Comparison of ENCODE assay signal across 9 mouse cellular contexts in the genomic region with DNA sequence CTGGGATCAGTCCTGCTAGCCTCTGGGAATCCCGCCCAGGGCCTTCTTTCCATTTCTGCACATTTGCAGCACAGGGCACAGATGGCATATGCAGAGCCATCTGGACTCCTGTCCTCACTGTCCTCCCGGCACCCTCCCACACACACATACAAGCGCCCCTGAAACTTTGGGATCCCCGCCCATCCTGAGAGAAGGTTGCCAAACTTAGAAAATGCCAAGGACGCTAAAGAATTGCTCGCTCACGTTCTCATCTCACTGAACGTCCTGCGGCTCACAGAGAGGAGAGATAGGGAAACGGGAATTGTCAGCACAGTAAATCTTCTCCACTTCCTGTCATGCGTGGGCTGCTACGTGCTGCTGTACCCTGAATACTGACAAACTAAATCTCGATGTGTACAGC. TPM values are rescaled to one million over a fixed set of nuclear protein-coding genes. Genes with fewer than 3 reads are reported as not detected.
DNase-seq lines count a peak whose midpoint lies in the region; ATAC-seq and TF ChIP-seq lines count a peak whose summit lies in the region.
"Had no signal": no experiment of that assay in that cellular context is flagged by ENCODE, and none has a peak within 500 bp of the region (broad histone marks: within the 10 kb centered on the region; RNA-seq: fewer than 3 reads in every experiment).

No protein-coding gene starts in this region.

- no peak overlapping the region for H3K4me2 ChIP-seq in lung, embryonic 14.5 days

- no peak for ATAC-seq in lung, embryonic 14.5 days (ENCODE audit: insufficient read depth)

- intact Hi-C loops in gastrocnemius, postnatal 36 days (cut with DNase I): no loop called here

- H3K4me3 ChIP-seq in lung, embryonic 14.5 days (ENCODE audit: low read depth, low read length): no peak overlapping the region
- H3K4me3 ChIP-seq: myocyte had no signal

- no peaks in the 10 kb centered on the region for H3K27me3 ChIP-seq in lung, embryonic 14.5 days (ENCODE audit: insufficient read depth, low read length)

- no peak overlapping the region for H3K27ac ChIP-seq in lung, embryonic 14.5 days (ENCODE audit: low read depth)

- 51% methylated on average over 13 of the region's 13 CpGs for WGBS in lung, embryonic 14.5 days

- H3K9me3 ChIP-seq in lung, embryonic 14.5 days (ENCODE audit: low read depth, low read length): no peaks in the 10 kb centered on the region

- TF ChIP-seq CTCF in lung, embryonic 14.5 days (IDR thresholded peaks at IDR 0.05; ENCODE audit: low read depth): no peak

- DNase-seq in lung, embryonic 14.5 days: peak; percentile 14
- no peak for DNase-seq in lung, postnatal 36 days
- peak; percentile 98 for DNase-seq in cerebellum, adult 11-12 months
- peak; percentile 52 to 55 for DNase-seq in frontal cortex, postnatal 25 days (ENCODE audit: low spot score in 2 of 2)
- DNase-seq in left cerebral cortex, adult 8-10 months (ENCODE audit: low spot score in 2 of 2): peak; percentile 57 to 86
- DNase-seq in gastrocnemius, postnatal 36 days: no peak
- DNase-seq in embryo, embryonic 11 days: no peak
- DNase-seq in yolk sac, embryonic 10.5 days (ENCODE audit: low spot score): no peak

- peak overlapping the region; percentile 13 for H3K9ac ChIP-seq in lung, embryonic 14.5 days

- no peaks in the 10 kb centered on the region for H3K36me3 ChIP-seq in lung, embryonic 14.5 days (ENCODE audit: insufficient read depth)

- H3K4me1 ChIP-seq in lung, embryonic 14.5 days (ENCODE audit: insufficient read depth): no peaks in the 10 kb centered on the region

RNA-seq across cellular contexts. Expression of a gene that starts 11.0 kb away (rescaled TPM):
- polyA plus RNA-seq in lung, embryonic 14.5 days (2014; fragmentation: Nextera tagmentation; extraction: Ambion mirVana): 37.6 and 42.6 TPM in 2 replicates
- total RNA-seq in left cerebral cortex, adult 8-10 months (2022): 1 to 10 TPM; 6.4 to 8.9 (median 8.6) TPM
- total RNA-seq in gastrocnemius, postnatal 36 days (2021): 1 to 10 TPM; 2.0 to 2.1 TPM
- polyA plus RNA-seq: myocyte had no signal

RNA-seq across cellular contexts. Expression of a gene that starts 25.2 kb away (rescaled TPM):
- polyA plus RNA-seq in lung, embryonic 14.5 days (2014; fragmentation: Nextera tagmentation; extraction: Ambion mirVana): not detected in 2 replicates
- not detected for total RNA-seq in left cerebral cortex, adult 8-10 months (2022)
- total RNA-seq in gastrocnemius, postnatal 36 days (2021): not detected
- polyA plus RNA-seq: myocyte had no signal

RNA-seq across cellular contexts. Expression of a gene that starts 54.8 kb away (rescaled TPM):
- polyA plus RNA-seq in lung, embryonic 14.5 days (2014; fragmentation: Nextera tagmentation; extraction: Ambion mirVana): 29.0 and 33.9 TPM in 2 replicates
- total RNA-seq in left cerebral cortex, adult 8-10 months (2022): 10 to 100 TPM; 59.5 to 66.8 (median 64.2) TPM
- 1 to 10 TPM; 7.8 to 9.4 TPM for total RNA-seq in gastrocnemius, postnatal 36 days (2021)

RNA-seq across cellular contexts. Expression of a gene that starts 54.9 kb away (rescaled TPM):
- 105 and 111 TPM in 2 replicates for polyA plus RNA-seq in lung, embryonic 14.5 days (2014; fragmentation: Nextera tagmentation; extraction: Ambion mirVana)
- total RNA-seq in left cerebral cortex, adult 8-10 months (2022): 10 to 100 TPM; 24.1 to 27.8 (median 24.8) TPM
- 10 to 100 TPM in 1 of 2 experiments, 1 to 10 TPM in 1; 8.8 to 11.6 TPM for total RNA-seq in gastrocnemius, postnatal 36 days (2021)

Comparison
In these comparisons a context has a peak if more than half of its experiments do, and no peak if none do; other contexts are left out.
1. DNase-seq: peak in lung, embryonic 14.5 days (single experiment), cerebellum, adult 11-12 months (single experiment), frontal cortex, postnatal 25 days (2 of 2) and left cerebral cortex, adult 8-10 months (2 of 2); none in lung, postnatal 36 days (single experiment), gastrocnemius, postnatal 36 days (0 of 2), embryo, embryonic 11 days (single experiment) and yolk sac, embryonic 10.5 days (single experiment).
2. RNA of a gene that starts 54.8 kb away (total RNA-seq): 59.5 to 66.8 TPM in left cerebral cortex, adult 8-10 months; 7.8 to 9.4 TPM in gastrocnemius, postnatal 36 days; every median in the first group is over 4 times any median in the second.